Comparison of ENCODE assay signal across 8 mouse cellular contexts in the genomic region with DNA sequence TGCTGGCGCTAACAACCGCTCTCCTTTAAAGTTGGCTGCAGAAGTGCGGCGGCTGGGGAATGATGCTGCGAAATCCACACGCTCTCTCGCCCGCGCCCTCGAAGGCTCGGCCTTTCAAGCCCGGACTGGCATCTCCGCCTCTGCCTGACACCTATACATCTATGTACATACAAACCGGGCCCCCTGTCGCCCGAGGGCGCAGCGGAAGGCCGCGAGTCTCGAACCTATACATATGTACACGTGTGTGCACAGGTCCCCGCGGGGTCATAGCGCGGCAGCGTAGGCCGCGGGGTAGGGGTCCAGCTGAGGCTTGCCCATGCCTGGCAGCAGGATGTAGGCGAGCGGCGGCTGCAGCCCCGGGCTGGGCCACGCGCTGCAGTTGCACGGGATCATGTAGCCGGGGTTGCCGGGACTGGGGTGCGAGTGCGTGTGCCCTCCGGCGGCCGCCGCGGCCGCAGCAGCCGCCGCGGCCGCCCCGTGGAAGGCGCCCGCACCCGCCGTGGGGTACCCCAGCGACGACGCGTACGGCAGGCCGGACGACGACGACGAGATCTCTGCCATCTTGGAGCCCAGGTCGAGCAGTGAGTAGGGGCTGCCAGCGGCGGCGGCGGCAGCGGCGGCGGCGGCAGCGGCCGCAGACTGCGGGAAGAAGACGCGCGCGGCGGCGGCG. TPM values are rescaled to one million over a fixed set of nuclear protein-coding genes. Genes with fewer than 3 reads are reported as not detected.
DNase-seq lines count a peak whose midpoint lies in the region; ATAC-seq and TF ChIP-seq lines count a peak whose summit lies in the region.

No protein-coding gene starts in this region.

- peaks cover 24% of the 10 kb centered on the region for H3K27me3 ChIP-seq in neural tube, embryonic 14.5 days (ENCODE audit: control insufficient read depth, insufficient read depth, low read length)

- no peaks in the 10 kb centered on the region for H3K36me3 ChIP-seq in neural tube, embryonic 14.5 days (ENCODE audit: control insufficient read depth, insufficient read depth, low read length)

- DNase-seq in gastrocnemius, adult 2 months = peak; percentile 23
- DNase-seq in gastrocnemius, postnatal 25 days = no peak
- DNase-seq in urinary bladder, postnatal 14 days (ENCODE audit: low spot score) = peak; percentile 10
- DNase-seq in urinary bladder, adult 18-20 months (ENCODE audit: low spot score in 2 of 2) = no peak
- DNase-seq in kidney, postnatal 14 days = peak; percentile 5
- DNase-seq in adrenal gland, adult 18-20 months (ENCODE audit: low spot score in 2 of 2) = no peak
- DNase-seq in adrenal gland, adult 2 months = no peak

- H3K9me3 ChIP-seq in neural tube, embryonic 14.5 days (ENCODE audit: control insufficient read depth, low read length) = no peaks in the 10 kb centered on the region

- ATAC-seq in neural tube, embryonic 14.5 days (ENCODE audit: low read depth) = no peak

- WGBS in neural tube, embryonic 14.5 days = under 1% methylated on average over 59 of the region's 84 CpGs

- H3K4me1 ChIP-seq in neural tube, embryonic 14.5 days (ENCODE audit: control insufficient read depth, insufficient read depth, low read length) = peaks cover 27% of the 10 kb centered on the region; the same call in 1 of the 2 replicates

- peak overlapping the region; percentile 66 for H3K9ac ChIP-seq in neural tube, embryonic 14.5 days (replicated peaks; ENCODE audit: low read depth, low read length)

- no peak overlapping the region for H3K27ac ChIP-seq in gastrocnemius, adult 2 months
- peak overlapping the region; percentile 78 for H3K27ac ChIP-seq in neural tube, embryonic 14.5 days (ENCODE audit: low read depth, low read length)

- peak overlapping the region; percentile 82 for H3K4me2 ChIP-seq in neural tube, embryonic 14.5 days (ENCODE audit: low read depth, low read length)

- no peak for TF ChIP-seq CTCF in gastrocnemius, adult 2 months (IDR thresholded peaks at IDR 0.05)

- intact Hi-C loops in gastrocnemius, adult 2 months (cut with DNase I) = no loop called here

- H3K4me3 ChIP-seq in gastrocnemius, adult 2 months = peak overlapping the region; percentile 73
- H3K4me3 ChIP-seq in neural tube, embryonic 14.5 days (ENCODE audit: low read depth, low read length) = peak overlapping the region; percentile 54

RNA-seq across cellular contexts. Expression of a gene that starts 2.2 kb away (rescaled TPM):
- total RNA-seq in gastrocnemius, adult 2 months (2021) = not detected
- total RNA-seq in gastrocnemius, postnatal 25 days (2021) = not detected
- polyA plus RNA-seq in neural tube, embryonic 14.5 days (2014; fragmentation: Nextera tagmentation; extraction: Ambion mirVana) = 6.9 and 7.3 TPM in 2 replicates
- not detected for total RNA-seq in adrenal gland, adult 18-20 months (2021)
- total RNA-seq in adrenal gland, adult 2 months (2021) = not detected
- polyA plus RNA-seq in adrenal gland, adult 2 months (2012; rRNA removed) = 0.17 and 0.23 TPM in 2 replicates

RNA-seq across cellular contexts. Expression of a gene that starts 32.1 kb away (rescaled TPM):
- total RNA-seq in gastrocnemius, adult 2 months (2021) = not detected
- not detected for total RNA-seq in gastrocnemius, postnatal 25 days (2021)
- polyA plus RNA-seq in neural tube, embryonic 14.5 days (2014; fragmentation: Nextera tagmentation; extraction: Ambion mirVana) = not detected in 2 replicates
- not detected for total RNA-seq in adrenal gland, adult 18-20 months (2021)
- total RNA-seq in adrenal gland, adult 2 months (2021) = not detected
- not detected in 2 replicates for polyA plus RNA-seq in adrenal gland, adult 2 months (2012; rRNA removed)

Comparison
In these comparisons a context has a peak if more than half of its experiments do, and no peak if none do; other contexts are left out.
1. DNase-seq: peak in gastrocnemius, adult 2 months (single experiment), urinary bladder, postnatal 14 days (single experiment) and kidney, postnatal 14 days (single experiment); none in gastrocnemius, postnatal 25 days (single experiment), urinary bladder, adult 18-20 months (0 of 2), adrenal gland, adult 18-20 months (0 of 2) and adrenal gland, adult 2 months (single experiment).